Mouse (Mus musculus) gastrocnemius, postnatal 10 days (tissue): ENCODE measurements around the gene Vmn2r114. TPM values are rescaled to one million over a fixed set of nuclear protein-coding genes. Genes with fewer than 3 reads are reported as not detected.
"Not testable (repeated sequence)": the region's sequence is repeated elsewhere in the genome, so short reads cannot be mapped to it uniquely, and the experiment has no call there.

ENCODE experiments used
- DNase-seq: peaks from one replicate; pipeline ENCODE4 v3.0.0; 2021; ENCODE audit warnings: mixed read lengths
- long read RNA-seq, 2 experiments: library from polyadenylated mRNA; stranded (forward); transcript quantifications; one replicate each; pipeline ENCODE4 v2.0.0; 2021
- total RNA-seq, 2 experiments: library from RNA; stranded (reverse); gene quantifications; 2 replicates each; pipeline ENCODE4 v1.2.3; 2021

Gene Vmn2r114
- not detected for total RNA-seq
- long read RNA-seq, experiment 1, result 0 reads
- long read RNA-seq, experiment 2, result 0 reads

DNA sequence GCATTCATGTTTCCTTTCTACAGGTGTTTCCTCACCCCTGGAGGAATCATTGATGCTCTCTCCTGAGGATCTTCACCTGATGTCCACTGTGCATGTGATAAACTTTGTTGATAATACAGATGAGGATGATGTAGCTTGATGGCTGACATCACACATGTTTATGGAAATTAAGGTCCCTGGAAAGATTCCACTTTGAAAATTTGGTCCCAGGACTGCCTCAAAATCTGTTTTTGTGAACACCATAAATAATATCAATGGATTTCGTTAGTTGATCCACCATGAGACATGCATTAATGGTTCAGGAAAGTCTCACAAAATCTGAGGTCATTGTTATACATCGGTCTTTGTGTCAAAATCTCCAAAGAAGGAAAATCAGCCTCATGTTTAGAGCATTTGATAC lies at the start of gene Vmn2r114:
Gene Vmn2r114 (minus strand): TSS at position 101 of the 400 bp plus-strand sequence.
- DNase-seq, result not testable (repeated sequence)

DNA sequence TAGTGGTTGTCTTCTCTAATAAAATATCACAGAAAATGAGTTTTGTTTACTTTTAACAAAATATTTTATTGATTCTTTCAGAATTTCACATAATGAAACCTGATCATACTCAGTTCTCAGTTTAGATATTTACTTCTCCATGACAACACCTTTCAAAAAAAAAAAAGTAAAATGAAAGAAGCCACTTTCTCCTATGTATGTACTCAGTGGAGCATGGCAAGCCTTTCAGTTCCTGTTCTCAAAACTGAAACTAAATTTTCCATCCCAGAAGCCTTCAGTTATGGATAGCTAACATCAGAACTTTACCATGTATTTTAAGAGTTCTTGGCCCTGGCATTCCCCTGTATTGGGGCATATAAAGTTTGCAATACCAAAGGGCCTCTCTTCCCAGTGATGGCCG lies 39.3 kb upstream of the Vmn2r114 start:
- DNase-seq, result no peak

DNA sequence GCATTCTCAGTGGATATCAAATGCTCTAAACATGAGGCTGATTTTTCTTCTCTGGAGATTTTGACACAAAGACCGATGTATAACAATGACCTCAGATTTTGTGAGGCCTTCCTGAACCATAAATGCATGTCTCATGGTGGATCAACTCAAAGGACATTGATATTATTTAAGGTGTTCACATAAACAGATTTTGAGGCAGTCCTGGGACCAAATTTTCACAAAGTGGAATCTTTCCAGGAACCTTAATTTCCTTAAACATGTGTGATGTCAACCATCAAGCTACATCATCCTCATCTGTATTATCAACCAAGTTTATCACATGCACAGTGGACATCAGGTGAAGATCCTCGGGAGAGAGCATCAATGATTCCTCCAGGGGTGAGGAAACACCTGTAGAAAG lies 31.1 kb upstream of the Vmn2r114 start, which contains the start of gene Vmn2r115:
Gene Vmn2r115 (plus strand): TSS at position 301 of the 400 bp plus-strand sequence.
- not testable (repeated sequence) for DNase-seq

DNA sequence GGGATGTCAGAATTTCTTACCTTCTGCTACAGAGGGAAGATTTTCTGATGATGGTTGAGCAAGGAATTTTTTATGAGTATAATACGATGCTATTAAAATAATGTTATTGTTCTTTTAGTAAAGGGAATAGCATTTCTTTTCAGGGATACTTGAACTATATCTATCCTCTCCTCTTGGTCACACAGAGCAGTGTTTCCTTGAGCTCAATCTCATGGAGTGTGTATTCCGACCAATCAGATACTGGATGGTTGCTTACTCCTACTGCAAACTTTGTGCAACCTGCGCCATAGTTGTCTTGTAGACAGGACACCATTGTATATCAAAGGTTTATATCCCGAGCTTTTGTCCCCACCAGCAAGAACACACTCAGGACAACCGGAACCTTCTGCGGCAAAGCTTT lies 18.3 kb upstream of the Vmn2r114 start:
- no peak for DNase-seq

Other genes starting within 250 kb of the Vmn2r114 start
- gene Zfp40, start 119.3 kb downstream of the Vmn2r114 start, total RNA-seq, result 1 to 10 TPM; 3.1 to 4.7 TPM
- gene Vmn2r115, start 31.2 kb upstream of the Vmn2r114 start, total RNA-seq, result not detected
- gene Vmn2r116, start 72.1 kb upstream of the Vmn2r114 start, total RNA-seq, result not detected
- gene Vmn2r117, start 167.2 kb upstream of the Vmn2r114 start, total RNA-seq, result not detected